Mouse (Mus musculus) spleen, adult 2 months (tissue): Measurements from ENCODE around the gene Pa2g4.
"Not testable (repeated sequence)": the region's sequence is repeated elsewhere in the genome, so short reads cannot be mapped to it uniquely, and the experiment has no call there.

ENCODE experiments used
- CTCF ChIP-seq: fragments of 200-500 bp; IDR thresholded peaks from 2 replicates; pipeline ENCODE4 v1.5.1; 2011; ENCODE audit warnings: mild to moderate bottlenecking, inconsistent platforms; ENCODE audit not compliant: insufficient read depth, insufficient read length, insufficient replicate concordance; ENCODE audit errors: extremely low read depth
- POLR2A ChIP-seq: fragments of 200-500 bp; IDR thresholded peaks from 2 replicates; pipeline ENCODE4 v1.6.1; 2011; ENCODE audit warnings: low read depth, low read length, inconsistent platforms

DNA sequence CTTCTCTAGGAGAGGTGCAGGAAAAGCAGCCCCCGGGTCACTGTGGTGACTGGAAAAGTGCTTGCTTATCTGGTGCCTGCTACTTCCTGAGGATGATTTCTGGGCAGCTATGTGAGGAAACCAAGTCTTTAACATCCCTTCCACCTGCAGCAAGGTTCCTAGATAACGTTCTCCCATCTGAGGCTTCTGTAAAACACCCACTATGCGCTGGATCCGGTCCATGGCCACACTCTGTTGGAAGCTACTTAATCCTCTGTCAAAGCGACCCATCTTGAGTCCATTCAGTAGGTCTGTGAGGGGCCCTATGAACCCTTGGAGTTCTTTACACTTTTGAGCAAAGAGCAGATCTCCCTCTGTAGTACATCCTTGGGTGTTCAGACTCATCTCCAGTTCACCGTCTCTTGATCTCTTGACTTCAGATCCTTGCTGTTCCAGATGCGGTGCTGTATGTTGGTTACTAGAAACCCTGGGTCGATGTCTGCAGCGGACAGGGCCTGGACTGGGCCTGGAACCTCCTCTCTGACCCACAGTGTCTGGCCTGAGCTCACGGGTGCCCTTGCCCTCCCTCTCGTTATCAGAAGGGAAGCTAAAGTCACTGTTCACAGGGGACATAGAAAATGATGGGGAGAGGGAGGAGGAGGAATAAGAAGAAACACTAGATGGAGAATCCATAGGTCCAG, 15.5 kb downstream of the Pa2g4 start:
- not testable (repeated sequence) for TF ChIP-seq POLR2A, CTCF
